Mouse (Mus musculus) midbrain, embryonic 15.5 days (tissue): ENCODE measurements around the gene Ifna13. TPM values are rescaled to one million over a fixed set of nuclear protein-coding genes. Genes with fewer than 3 reads are reported as not detected.

Experiments
- ATAC-seq: fragments of 200-750 bp; cut with Nextera tagmentation; replicated peaks from 2 replicates; pipeline ENCODE4 v1.8.0; 2017; ENCODE audit warnings: moderate TSS enrichment
- H3K27ac ChIP-seq: fragments of 300-500 bp; sonication (generic); 2 replicates; pipeline ENCODE4 v1.5.1; 2015; ENCODE audit warnings: mild to moderate bottlenecking, inconsistent platforms
- H3K27me3 ChIP-seq: fragments of 300-500 bp; sonication (generic); replicated peaks from 2 replicates; pipeline ENCODE4 v1.6.1; 2015; ENCODE audit warnings: inconsistent platforms
- H3K36me3 ChIP-seq: fragments of 300-500 bp; sonication (generic); replicated peaks from 2 replicates; pipeline ENCODE4 v1.6.1; 2015; ENCODE audit warnings: inconsistent platforms
- H3K4me1 ChIP-seq: fragments of 300-500 bp; sonication (generic); 2 replicates; pipeline ENCODE4 v1.6.1; 2015; ENCODE audit warnings: inconsistent platforms
- H3K4me2 ChIP-seq: fragments of 300-500 bp; sonication (generic); 2 replicates; pipeline ENCODE4 v1.6.1; 2015; ENCODE audit warnings: inconsistent platforms, mild to moderate bottlenecking, moderate library complexity
- H3K4me3 ChIP-seq: fragments of 300-500 bp; sonication (generic); 2 replicates; pipeline ENCODE4 v1.5.1; 2015; ENCODE audit warnings: mild to moderate bottlenecking, inconsistent platforms
- H3K9ac ChIP-seq: fragments of 300-500 bp; sonication (generic); 2 replicates; pipeline ENCODE4 v1.6.1; 2015; ENCODE audit warnings: mild to moderate bottlenecking, inconsistent platforms
- H3K9me3 ChIP-seq: fragments of 300-500 bp; sonication (generic); 2 replicates; pipeline ENCODE4 v1.6.1; 2016; ENCODE audit warnings: inconsistent platforms
- WGBS: fragments of 180-500 bp; shearing (Covaris S2); methylation state at CpG from one replicate; pipeline ENCODE4 v1.1.7; 2015; ENCODE audit warnings: mixed read lengths; 5-methylcytosine and 5-hydroxymethylcytosine counted together
- polyA plus RNA-seq: library from polyadenylated mRNA; unstranded; fragments of >200 nt; fragmentation: Nextera tagmentation; extraction: Ambion mirVana; gene quantifications from 2 replicates; pipeline ENCODE4 v1.2.1, GENCODE M21; 2015

Ifna13 gene
- polyA plus RNA-seq, 1 experiment from 2014 or later, result not detected

GRCm38 (mm10) chr4:88634311-88634710, 9.9 kb downstream of the Ifna13 start, which contains the start of gene C87499:
Gene C87499, minus strand, starts transcription at chr4:88634411.
- ATAC-seq, result no peak
- Histone ChIP-seq H3K27me3 (no peaks in the 10 kb centered on the region), H3K4me2 (no peak within 1 kb of the TSS), H3K27ac (no peak within 1 kb of the TSS), H3K4me1 (no peaks in the 10 kb centered on the region), H3K9ac (no peak within 1 kb of the TSS), H3K36me3 (no peaks in the 10 kb centered on the region), H3K4me3 (no peak within 1 kb of the TSS), H3K9me3 (no peaks in the 10 kb centered on the region)
- 91% methylated on average over 4 of the region's 4 CpGs for WGBS

GRCm38 (mm10) chr4:88603276-88603675, 41.0 kb downstream of the Ifna13 start, which contains the start of gene Ifna12:
Gene Ifna12, minus strand, starts transcription at chr4:88603376.
- H3K27ac ChIP-seq, result no peak within 1 kb of the TSS
- H3K9ac ChIP-seq, result no peak within 1 kb of the TSS

More at GRCm38 (mm10) chr4:88603276-88603675, 41.0 kb downstream of the Ifna13 start, which contains the start of gene Ifna12:
- Histone ChIP-seq H3K4me2 (no peak within 1 kb of the TSS), H3K4me3 (no peak within 1 kb of the TSS), H3K4me1 (no peaks in the 10 kb centered on the region), H3K36me3 (no peaks in the 10 kb centered on the region), H3K27me3 (no peaks in the 10 kb centered on the region), H3K9me3 (no peaks in the 10 kb centered on the region)
- no peak for ATAC-seq

Other genes with a start within 250 kb of the Ifna13 start
- gene Hacd4, start 205.5 kb downstream of the Ifna13 start, polyA plus RNA-seq, result 3.9 TPM in 2 replicates
- not detected in 2 replicates for gene Ifnb1, start 121.7 kb downstream of the Ifna13 start, polyA plus RNA-seq
- gene Ifna15, start 86.2 kb downstream of the Ifna13 start, polyA plus RNA-seq, result not detected in 2 replicates
- gene Ifna14, start 72.7 kb downstream of the Ifna13 start, polyA plus RNA-seq, result not detected in 2 replicates
- gene Ifna9, start 52.1 kb downstream of the Ifna13 start, polyA plus RNA-seq, result not detected in 2 replicates
- not detected in 2 replicates for gene Ifna12, start 41.1 kb downstream of the Ifna13 start, polyA plus RNA-seq
- not detected in 2 replicates for gene C87499, start 10.0 kb downstream of the Ifna13 start, polyA plus RNA-seq
- not detected in 2 replicates for gene Ifna16, start 32.5 kb upstream of the Ifna13 start, polyA plus RNA-seq
- gene Ifna2, start 39.5 kb upstream of the Ifna13 start, polyA plus RNA-seq, result not detected in 2 replicates
- not detected in 2 replicates for gene Ifnab, start 46.9 kb upstream of the Ifna13 start, polyA plus RNA-seq
- 1.2 and 1.6 TPM in 2 replicates for gene Gm26566, start 77.3 kb upstream of the Ifna13 start, polyA plus RNA-seq
- 112 and 117 TPM in 2 replicates for gene Klhl9, start 78.0 kb upstream of the Ifna13 start, polyA plus RNA-seq
- gene Gm13271, start 110.4 kb upstream of the Ifna13 start, polyA plus RNA-seq, result not detected in 2 replicates
- gene Gm13283, start 115.7 kb upstream of the Ifna13 start, polyA plus RNA-seq, result not detected in 2 replicates
- not detected in 2 replicates for gene Gm13290, start 129.4 kb upstream of the Ifna13 start, polyA plus RNA-seq
- gene Gm13289, start 132.5 kb upstream of the Ifna13 start, polyA plus RNA-seq, result not detected in 2 replicates
- gene Gm13272, start 135.4 kb upstream of the Ifna13 start, polyA plus RNA-seq, result not detected in 2 replicates
- gene Ifnz, start 137.7 kb upstream of the Ifna13 start, polyA plus RNA-seq, result 0.14 and 0.17 TPM in 2 replicates
- not detected in 2 replicates for gene Gm13276, start 141.2 kb upstream of the Ifna13 start, polyA plus RNA-seq
- not detected in 2 replicates for gene Gm13277, start 144.2 kb upstream of the Ifna13 start, polyA plus RNA-seq
- not detected in 2 replicates for gene Gm13278, start 147.1 kb upstream of the Ifna13 start, polyA plus RNA-seq
- gene Gm13275, start 150.0 kb upstream of the Ifna13 start, polyA plus RNA-seq, result not detected in 2 replicates
- gene Gm13279, start 152.9 kb upstream of the Ifna13 start, polyA plus RNA-seq, result not detected in 2 replicates
- not detected in 2 replicates for gene Gm13285, start 155.2 kb upstream of the Ifna13 start, polyA plus RNA-seq
- gene Gm13287, start 158.8 kb upstream of the Ifna13 start, polyA plus RNA-seq, result not detected in 2 replicates
- not detected in 2 replicates for gene Gm13288, start 161.1 kb upstream of the Ifna13 start, polyA plus RNA-seq
- not detected in 2 replicates for gene Ifna7, start 171.8 kb upstream of the Ifna13 start, polyA plus RNA-seq
- gene Ifna11, start 175.5 kb upstream of the Ifna13 start, polyA plus RNA-seq, result not detected in 2 replicates
- gene Ifna6, start 183.0 kb upstream of the Ifna13 start, polyA plus RNA-seq, result not detected in 2 replicates
- gene Ifna5, start 191.1 kb upstream of the Ifna13 start, polyA plus RNA-seq, result not detected in 2 replicates
- not detected in 2 replicates for gene Ifna4, start 197.4 kb upstream of the Ifna13 start, polyA plus RNA-seq
- not detected in 2 replicates for gene Ifna1, start 205.6 kb upstream of the Ifna13 start, polyA plus RNA-seq
- gene Ifne, start 235.7 kb upstream of the Ifna13 start, polyA plus RNA-seq, result not detected in 2 replicates